ENCODE assay signal across 8 mouse cellular contexts in genomic region chr12:74009448-74009911, GRCm38 (mm10). TPM values are rescaled to one million over a fixed set of nuclear protein-coding genes. Genes with fewer than 3 reads are reported as not detected.
DNase-seq lines count a peak whose midpoint lies in the region; ATAC-seq and TF ChIP-seq lines count a peak whose summit lies in the region.

No protein-coding gene starts in this region.

- no peak for TF ChIP-seq POLR2A in brain, embryonic 14.5 days (IDR thresholded peaks at IDR 0.05; ENCODE audit: borderline replicate concordance, extremely low read depth, insufficient read depth, insufficient read length, poor library complexity, severe bottlenecking)

- no peaks in the 10 kb centered on the region for H3K27me3 ChIP-seq in forebrain, embryonic 12.5 days

- peak; percentile 88 for TF ChIP-seq CTCF in brain, embryonic 14.5 days (IDR thresholded peaks at IDR 0.05; ENCODE audit: borderline replicate concordance, extremely low read depth, insufficient read depth, insufficient read length)

- 0 out of 2 replicates have a peak, but pooled peaks cover 4% of the 10 kb centered on the region for H3K4me1 ChIP-seq in forebrain, embryonic 12.5 days

- ATAC-seq in forebrain, embryonic 12.5 days (ENCODE audit: low FRiP score) = peak; percentile 36; the same call in 1 of the 2 replicates

- H3K9me3 ChIP-seq in forebrain, embryonic 12.5 days = no peaks in the 10 kb centered on the region

- H3K4me3 ChIP-seq in forebrain, embryonic 12.5 days (replicated peaks) = no peak overlapping the region

- no peaks in the 10 kb centered on the region for H3K36me3 ChIP-seq in forebrain, embryonic 12.5 days (replicated peaks)

- H3K9ac ChIP-seq in forebrain, embryonic 12.5 days = no peak overlapping the region

- no peak overlapping the region for H3K4me2 ChIP-seq in forebrain, embryonic 12.5 days

- DNase-seq in adrenal gland, adult 18-20 months (ENCODE audit: low spot score in 2 of 2) = peak; percentile 19 to 28
- DNase-seq in adrenal gland, adult 8-10 months = no peak
- peak; percentile 39 to 48 for DNase-seq in B cell, adult 2 months
- peak; percentile 63 for DNase-seq in brain, embryonic 14.5 days (ENCODE audit: low read depth)
- DNase-seq in kidney, postnatal 10 days = peak; percentile 54
- peak; percentile 44 for DNase-seq in lung, postnatal 36 days
- peak; percentile 25 for DNase-seq in right cerebral cortex, postnatal 14 days

- no peak overlapping the region for H3K27ac ChIP-seq in forebrain, embryonic 12.5 days

- WGBS in forebrain, embryonic 12.5 days = 24% methylated on average over 8 of the region's 8 CpGs

RNA-seq across cellular contexts. Expression of gene Syt16, which starts 12.0 kb away (rescaled TPM):
- total RNA-seq in adrenal gland, adult 18-20 months (2021) = under 1 TPM; 0.30 to 0.32 TPM
- 1 to 10 TPM in 2 of 4 experiments, under 1 TPM in 2; 0.26 to 3.0 (median 1.0) TPM for total RNA-seq in adrenal gland, adult 8-10 months (2022)
- polyA plus RNA-seq in brain, embryonic 14.5 days (2012; rRNA removed) = 36.5 and 43.4 TPM in 2 replicates
- 12.1 and 14.5 TPM in 2 replicates for polyA plus RNA-seq in forebrain, embryonic 12.5 days (2016; fragmentation: Nextera tagmentation; extraction: Ambion mirVana)

RNA-seq across cellular contexts. Expression of gene Snapc1, which starts 45.2 kb away (rescaled TPM):
- 10 to 100 TPM; 22.6 to 25.0 TPM for total RNA-seq in adrenal gland, adult 18-20 months (2021)
- 10 to 100 TPM; 15.1 to 28.9 (median 23.2) TPM for total RNA-seq in adrenal gland, adult 8-10 months (2022)
- 33.4 and 34.1 TPM in 2 replicates for polyA plus RNA-seq in brain, embryonic 14.5 days (2012; rRNA removed)
- polyA plus RNA-seq in forebrain, embryonic 12.5 days (2016; fragmentation: Nextera tagmentation; extraction: Ambion mirVana) = 29.6 and 29.9 TPM in 2 replicates
